Mouse (Mus musculus) cerebellum, postnatal 4 days (tissue): Measurements from ENCODE around the gene Anks3.

Experiments
- DNase-seq, 2 experiments: peaks; one replicate each; pipeline ENCODE4 v3.0.0; 2022; ENCODE audit warnings: low spot score in 2 of 2, mixed read lengths in 1 of 2

Anks3 gene

DNA sequence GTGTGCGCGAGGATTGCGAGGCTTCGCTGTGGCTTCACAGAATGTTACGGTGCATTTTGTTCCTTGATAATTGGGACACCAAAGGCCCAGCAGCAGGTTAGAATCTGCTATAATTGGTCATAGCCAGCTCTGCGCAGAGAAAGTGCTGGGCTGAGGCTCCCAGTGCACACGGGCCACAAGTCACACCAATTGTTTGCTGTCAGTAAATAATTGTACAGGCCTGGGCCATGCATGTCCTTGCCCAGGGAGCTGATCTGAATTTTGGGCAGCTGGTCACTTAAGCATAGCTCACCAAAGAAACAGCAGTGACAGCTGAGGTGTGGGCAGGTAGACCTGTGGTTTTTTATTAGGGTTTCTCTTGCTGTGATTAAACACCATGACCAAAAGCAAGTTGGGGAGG, 36.0 kb downstream of the Anks3 start:
- DNase-seq: no peak

DNA sequence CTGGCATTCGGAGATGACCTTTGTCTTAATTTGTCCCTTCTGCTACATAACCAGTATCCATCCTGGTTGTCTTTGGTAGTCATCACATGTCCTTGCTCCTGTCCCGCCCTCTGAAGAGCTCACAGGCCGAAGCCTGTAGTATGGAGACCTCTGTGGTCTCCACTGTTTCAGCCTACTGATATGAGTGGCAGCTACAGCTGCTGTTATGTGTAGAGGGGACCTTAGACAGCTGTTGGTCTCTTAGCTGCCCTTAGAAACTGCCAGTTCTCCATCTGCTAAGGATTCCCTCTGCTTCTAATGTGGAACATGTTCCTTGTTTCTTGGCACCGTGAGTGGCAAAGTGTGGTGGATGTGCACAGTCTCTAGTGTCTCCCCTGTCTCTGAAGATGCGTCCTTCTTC, 40.0 kb downstream of the Anks3 start:
- DNase-seq: no peak

DNA sequence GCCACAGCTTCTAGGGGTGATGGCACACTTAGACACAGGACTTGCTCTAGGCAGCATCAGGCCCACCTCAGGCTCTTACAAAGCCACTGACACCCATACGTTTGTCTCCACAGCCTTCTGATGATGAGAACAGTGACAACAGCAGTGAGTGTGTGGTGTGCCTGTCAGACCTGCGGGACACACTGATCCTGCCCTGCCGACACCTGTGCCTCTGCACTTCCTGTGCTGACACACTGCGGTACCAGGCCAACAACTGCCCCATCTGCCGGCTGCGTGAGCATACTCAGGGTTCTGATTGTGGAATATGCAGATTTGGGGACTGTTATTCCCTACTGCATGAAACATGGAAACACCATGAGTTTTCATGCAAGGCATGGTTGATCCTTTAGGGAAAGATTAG, 41.5 kb downstream of the Anks3 start:
- no peak for DNase-seq

DNA sequence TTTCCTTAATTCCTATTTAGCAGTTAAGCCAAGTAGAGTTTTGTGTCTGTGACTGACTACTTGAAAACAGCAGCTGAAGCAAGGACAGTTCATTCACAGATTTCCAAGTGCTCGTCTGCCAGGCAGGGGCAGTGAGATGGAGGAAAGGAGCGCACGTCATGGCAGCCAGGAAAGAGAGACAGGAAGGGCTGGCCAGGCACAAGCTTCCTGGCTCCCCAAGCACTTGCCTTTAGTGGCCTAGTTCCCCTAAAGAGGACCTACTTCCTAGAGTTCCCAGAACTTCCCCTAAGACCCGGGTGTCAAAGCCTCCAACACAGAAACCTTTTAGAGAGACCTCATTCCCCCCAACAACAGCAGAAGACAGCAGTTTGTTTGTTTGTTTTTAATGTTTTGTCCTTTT, 43.4 kb downstream of the Anks3 start:
- DNase-seq: no peak

DNA sequence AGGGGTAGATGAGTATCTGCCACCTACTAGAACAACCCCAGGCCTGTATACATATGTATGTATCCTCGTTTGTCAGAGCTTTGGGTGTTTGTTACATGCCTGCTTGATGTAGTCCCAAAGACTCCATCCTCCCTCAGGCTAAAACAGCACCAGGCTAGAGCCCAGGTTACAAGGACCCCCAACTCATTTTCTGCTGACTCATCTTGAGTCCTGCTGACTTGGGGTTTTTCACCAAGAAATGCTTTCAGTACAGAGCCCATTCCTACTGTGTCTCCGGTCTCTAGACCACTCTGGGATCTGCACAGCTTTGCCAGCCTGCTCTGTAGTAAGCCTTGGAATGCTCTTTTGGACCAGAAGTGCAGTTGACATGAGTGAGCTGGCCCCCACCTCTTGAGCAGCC, 47.4 kb downstream of the Anks3 start:
- DNase-seq: no peak

DNA sequence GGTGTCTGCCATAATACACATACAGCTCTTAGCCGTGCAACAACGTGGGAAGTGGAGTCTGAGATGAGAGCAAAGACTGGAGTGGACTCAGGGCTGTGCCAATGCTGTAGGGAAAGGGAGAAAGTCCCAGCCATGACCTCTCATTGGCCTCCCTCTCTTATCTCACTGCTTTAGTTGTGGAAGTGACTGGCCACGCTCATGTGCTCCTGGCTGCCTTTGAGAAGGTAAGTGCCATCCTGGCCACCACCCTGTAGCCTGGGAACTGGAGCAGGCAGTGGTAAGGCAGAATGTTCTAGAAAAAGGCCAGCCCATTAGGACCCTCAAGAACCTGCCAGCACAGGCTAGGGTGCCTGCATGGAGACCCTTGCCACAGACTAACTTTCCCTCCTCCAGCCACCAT, 48.1 kb downstream of the Anks3 start:
- DNase-seq: no peak

DNA sequence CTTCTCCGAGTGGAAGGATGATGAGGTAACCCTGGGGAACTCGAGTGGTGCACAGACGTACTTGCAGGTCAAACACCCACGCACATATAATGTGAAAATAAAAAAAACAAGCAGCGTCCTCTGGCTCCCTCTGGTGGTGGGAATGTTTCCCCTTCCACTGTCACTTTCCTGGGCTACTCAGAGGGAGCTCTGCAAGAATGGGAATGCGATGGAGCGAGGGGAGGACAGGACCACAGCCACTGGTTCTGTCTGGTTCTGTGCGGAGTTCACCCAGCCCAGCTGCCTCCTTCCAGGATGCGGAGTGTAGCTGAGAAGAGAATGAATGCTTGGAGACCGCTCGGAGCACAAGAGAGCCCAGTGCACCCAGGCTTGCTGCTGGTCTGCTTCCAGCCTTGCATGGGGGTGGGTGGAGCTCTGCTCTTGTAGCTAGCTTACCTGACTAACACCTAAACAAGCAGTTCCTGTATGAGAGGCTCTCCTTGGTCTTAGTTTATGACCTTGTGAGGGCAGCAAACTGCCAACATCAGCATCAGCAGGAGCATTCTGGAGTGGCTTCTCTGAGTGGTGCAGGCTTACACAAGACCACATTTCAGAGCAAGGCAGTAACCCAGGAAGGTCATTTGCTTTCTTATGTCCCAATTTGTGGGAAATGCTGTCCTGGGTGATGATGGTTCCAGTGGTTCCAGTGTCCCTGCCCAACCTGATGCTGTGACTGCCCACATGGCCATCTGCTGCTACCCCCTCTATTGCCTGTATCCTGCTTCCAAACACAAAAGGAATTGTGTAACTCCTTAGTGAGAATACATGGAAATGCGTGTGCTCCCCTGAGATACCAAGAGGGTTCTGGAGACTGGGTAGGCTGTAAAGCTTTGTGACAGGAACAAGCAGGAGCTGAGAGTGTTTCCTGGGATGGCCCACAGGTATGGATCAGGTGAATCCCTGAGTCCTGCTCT, 49.9 kb downstream of the Anks3 start:
- DNase-seq: peak; percentile 69 to 80

DNA sequence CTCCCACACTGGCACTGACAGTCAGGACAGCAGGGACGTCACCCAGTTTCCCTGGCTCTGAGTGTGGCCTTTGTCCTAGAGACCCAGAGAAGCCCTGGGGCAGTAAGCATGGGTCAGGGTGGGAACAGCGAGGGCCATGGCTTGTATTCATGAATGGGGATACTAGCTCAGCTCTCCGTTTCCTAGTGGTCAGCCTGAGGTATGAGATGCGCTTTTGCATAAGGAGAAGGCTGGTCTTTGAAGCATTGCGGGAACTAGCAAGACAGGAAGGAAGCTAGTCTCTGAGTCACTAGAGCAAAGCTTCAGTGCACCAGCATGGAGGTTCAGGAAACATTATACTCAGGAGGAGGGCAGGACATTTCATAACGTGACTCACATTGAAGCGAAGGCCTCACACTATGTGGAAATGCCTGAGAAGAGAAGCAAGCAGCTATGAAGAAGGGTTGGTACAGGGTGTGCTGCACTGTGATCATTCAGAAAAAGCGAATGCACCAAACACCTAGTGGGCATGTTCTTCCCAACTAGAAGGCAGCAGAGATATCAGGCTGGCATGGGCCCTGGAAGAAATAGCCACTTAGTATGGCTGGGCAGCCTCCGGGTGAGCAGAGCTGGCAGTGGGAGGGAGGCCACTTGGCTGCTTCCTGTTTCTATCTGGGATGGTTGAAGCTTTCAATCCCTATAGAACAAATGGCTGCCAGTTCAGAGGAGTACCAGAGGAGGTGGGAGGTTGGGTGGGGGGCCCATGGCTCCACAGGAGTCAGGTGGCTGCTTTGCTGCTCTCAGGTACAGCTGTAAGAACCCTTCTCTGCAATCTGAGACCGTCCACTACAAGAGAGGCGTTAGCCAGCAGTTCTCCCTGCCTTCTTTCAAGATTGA, 50.9 kb downstream of the Anks3 start:
- no peak for DNase-seq

DNA sequence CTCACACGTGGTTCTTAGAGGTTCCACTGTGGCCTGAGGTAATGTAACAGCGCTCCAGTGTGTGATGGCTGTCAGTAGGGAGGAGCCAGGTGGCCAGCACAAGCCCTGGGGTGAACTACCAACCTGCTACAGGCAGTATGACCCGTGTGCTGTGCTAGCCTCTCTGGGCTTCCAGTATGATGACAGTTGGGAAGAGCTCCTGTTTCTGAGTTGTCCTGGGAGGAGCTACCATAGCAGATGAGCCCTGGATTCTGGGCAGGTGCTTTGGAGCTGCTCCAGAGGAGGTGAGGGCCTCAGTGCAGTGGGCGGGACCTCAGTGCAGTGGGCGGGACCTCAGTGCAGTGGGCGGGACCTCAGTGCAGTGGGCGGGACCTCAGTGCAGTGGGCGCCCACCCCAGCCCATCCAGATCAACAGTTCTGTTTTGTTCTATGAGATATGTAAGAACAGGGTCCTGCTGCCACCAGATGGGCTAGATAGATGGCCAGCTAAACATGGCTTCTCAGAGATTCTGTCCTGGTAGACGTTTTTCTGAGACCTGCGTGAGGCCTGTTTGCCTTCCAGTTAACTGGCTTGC, 51.8 kb downstream of the Anks3 start:
- DNase-seq: no peak

DNA sequence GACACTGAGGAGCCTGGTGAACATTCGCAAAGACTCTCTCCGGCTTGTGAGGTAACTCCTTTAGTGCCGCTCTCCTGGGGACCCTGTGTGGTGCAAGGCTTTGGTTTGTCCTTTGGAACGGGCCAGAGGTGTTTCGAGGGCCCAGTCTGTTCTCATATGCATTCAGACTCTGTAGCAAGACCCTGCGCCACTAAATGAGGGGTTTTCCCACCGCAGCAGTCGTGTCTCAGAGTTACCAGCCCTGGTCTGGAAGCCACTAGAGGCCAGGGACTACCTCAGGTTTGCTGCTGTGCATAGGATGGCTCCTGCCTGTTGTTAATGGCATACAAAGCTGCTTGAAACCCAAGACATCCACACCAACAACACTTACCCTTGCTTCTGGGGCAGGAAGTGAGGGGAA, 53.2 kb downstream of the Anks3 start:
- no peak for DNase-seq

DNA sequence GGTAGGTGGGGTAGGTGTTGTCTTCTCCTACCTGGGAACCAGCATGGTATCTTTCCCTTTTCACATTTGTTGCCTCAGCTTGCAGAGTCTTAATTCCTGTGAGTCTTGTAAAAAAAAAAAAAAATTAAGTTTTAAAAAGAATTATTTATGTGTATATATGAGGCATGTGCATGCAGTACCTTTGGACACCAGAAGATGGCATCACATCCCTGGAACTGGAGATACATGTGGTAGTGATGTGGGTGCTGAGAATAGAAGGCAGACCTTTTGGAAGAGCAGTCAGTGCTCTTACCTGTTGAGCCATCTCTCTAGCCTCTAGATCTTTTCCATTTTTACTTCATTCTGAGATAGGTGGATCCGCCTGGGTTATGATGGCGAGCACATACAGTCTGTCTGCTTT, 54.3 kb downstream of the Anks3 start:
- no peak for DNase-seq

DNA sequence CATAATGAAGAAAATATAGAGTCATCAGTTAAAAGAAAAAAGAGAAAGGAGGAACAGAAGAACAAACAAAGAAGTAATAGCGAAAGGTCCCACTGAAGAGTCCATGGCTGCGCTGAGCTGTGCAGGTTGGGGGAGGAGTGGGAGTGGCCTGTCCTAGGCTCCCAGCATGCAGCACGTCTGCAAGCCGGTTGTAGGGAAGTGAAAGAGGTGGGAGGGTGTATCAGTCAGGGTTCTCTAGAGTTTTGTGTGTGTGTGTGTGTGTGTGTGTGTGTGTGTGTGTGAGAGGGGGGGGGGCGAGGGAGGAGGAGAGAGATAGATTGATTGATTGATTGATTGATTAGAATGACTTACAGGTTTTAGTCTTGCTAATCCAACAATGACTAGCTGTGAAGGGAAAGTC, 56.0 kb downstream of the Anks3 start:
- DNase-seq: no peak

DNA sequence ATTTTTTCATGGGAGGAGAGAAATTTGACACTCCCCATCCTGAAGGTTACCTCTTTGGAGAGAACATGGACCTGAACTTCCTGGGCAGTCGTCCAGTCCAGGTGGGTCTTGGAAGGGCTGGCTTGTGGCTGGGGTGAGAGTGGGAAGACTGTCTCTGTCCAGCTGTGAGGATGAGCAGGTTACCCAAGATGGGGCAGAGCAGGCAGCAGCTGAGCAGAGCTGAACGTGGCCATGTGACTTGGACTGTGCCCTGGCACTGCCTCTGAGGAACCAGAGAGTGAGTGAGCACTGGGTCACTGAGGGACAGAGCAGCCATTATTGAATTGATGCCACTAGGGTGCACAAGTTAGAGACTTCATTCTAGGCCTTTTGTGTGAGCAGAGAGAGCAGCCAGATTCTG, 56.6 kb downstream of the Anks3 start:
- no peak for DNase-seq

DNA sequence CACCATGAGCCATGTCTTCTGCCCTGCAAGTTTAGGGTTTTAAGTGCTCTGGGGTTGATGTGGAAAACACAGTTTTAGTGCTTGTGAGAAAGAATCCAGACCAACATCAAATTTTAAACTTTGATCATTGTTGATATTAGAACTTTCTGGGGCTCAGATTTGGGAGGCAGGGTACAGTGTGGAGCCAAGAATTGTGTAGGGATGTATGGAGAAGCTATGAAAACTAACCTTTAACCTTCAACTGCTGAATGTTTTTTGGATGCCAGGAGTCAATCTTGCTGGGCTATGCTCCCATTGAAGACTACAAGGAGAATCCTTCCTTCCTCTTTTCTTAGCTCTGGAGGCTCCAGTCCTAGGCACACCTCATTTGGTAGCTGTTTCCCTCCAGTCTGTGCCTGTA, 57.4 kb downstream of the Anks3 start:
- no peak for DNase-seq

DNA sequence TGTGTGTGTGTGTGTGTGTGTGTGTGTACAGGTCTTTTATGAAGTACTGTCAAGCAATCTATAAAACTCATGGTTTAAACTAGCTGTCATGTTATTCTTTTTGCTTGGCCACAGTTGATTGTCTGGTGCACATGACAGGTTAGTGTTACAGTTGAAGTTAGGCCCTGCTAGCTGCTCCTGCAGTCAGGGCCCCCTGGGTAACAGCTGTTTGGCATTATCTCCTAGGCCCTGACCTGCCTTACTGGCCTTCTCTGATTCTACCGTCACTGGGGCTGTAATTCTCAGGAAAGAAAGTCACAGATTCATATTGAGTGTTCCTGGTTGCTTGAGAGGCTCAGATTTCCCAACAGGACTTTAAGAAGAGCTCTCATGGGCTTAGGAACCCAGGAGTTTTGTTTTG, 58.4 kb downstream of the Anks3 start:
- no peak for DNase-seq

DNA sequence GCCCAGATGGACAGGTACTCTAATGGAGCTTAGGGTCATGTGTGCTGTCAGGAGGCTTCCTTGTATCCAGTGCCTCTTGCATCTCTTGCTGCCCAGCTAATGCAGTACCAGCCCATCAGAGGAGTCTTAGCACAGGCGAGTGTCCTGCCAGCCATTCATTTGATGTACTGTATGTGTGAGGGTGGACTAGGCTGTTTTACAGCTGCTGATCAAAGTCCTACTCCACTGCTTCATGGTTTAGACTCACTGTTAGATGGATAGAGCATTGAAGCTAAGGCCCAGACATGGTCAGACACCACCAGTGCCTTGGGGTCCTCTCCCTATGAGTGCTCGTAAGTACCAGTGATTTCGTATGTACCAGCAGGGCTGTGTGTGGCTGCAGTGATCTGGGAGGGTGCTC, 59.1 kb downstream of the Anks3 start:
- no peak for DNase-seq

DNA sequence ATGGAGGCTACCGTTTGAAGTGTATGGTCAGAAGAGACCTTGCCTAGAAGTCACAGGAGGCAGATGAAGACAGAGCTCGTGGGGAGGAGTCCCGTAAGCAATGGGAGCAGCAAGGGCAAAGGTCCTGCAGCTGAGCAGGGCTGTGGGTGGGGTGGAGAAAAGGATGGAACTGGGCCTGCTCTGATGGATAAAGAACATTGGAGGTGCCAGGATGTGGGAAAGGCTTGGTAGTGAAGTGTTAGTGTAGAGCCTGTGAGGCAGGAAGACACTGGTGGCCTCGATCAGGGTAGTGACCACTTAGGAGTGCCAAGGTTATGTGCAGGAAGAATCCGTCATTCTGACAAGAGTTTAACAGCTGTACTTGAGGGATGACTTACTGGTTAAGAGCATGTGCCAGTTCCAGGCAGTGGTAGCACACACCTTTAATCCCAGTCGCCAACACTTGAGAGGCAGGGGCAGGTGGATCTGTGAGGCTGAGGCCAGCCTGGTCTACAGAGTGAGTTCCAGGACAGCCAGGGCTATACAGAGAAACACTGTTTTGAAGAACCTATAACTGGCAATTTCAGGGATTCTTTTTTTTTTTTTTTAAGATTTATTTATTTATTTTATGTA, 60.4 kb downstream of the Anks3 start:
- no peak for DNase-seq

DNA sequence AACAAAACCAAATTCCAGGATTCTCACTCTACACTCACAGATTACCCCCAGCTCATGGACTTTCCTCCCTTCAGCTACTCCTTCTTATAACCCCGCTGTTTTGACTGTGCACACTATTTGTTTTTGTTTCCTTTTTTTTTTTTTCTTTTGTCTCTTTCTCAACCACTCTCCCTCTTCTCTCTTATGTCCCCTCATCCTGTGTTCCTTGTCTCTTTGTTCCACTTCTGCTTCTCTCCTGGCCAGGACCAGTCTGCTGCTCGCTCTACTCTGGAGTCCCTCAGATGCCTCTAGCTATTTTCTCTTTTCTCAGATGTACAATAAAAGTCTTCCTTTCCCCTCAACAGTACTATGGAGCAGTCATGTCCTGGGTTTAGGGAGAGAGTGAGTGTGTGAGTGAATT, 61.6 kb downstream of the Anks3 start:
- DNase-seq: no peak

DNA sequence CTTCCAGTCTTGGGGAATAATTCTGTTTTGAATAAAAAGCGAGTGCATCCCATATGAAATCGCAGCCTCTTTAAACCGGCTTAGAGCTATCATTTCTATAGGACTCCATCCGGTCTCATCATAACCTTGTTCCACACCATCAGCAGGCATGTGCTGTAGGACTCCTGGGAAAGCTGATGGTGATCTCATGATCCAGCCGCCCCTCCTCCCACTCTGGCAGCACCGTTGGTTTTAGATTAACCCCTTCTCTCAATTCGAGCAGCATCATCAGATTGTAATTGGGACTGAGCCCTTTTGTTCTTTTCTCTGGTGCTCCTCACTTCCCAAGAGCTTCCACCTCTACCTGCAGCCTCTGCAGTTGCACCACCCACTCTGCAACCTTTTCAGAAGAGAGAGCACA, 62.8 kb downstream of the Anks3 start:
- no peak for DNase-seq

DNA sequence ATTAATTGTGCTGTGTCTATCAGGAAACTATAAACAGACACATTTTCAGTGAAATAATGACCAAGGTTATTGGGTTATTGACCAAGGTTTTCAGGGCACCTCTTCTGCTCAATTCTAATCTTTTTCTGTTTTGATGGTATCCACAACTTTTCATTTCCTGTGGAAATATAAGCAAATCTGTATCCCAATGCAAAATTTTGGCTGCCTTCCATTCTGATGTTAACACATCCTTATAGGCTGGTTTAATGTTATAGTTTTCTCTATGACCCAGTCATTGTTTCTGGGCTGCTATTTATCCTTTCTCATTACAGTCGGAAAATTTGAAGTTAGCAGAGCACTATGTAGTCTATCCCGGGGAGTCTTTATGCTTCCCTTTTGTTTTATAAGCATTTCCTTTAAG, 64.3 kb downstream of the Anks3 start:
- no peak for DNase-seq

DNA sequence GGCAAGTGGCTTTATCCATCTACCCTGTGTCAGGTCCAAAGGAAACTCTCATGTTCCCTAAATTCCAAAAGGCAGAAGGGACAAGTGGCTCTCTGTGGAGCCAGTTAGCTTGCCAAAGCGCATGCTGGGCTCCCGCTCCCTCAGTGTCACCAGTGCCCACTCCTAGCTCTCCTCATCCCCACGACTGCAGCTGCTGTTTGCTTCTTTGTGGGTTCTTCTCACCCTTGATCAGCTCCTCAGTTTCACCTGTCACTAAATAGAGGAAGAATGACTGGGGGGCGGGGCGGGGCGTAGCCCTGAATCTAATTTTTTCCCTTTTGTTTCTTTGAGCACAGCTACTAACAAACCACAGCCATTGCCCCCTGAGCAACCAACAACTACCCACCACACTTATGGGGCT, 65.1 kb downstream of the Anks3 start:
- no peak for DNase-seq

DNA sequence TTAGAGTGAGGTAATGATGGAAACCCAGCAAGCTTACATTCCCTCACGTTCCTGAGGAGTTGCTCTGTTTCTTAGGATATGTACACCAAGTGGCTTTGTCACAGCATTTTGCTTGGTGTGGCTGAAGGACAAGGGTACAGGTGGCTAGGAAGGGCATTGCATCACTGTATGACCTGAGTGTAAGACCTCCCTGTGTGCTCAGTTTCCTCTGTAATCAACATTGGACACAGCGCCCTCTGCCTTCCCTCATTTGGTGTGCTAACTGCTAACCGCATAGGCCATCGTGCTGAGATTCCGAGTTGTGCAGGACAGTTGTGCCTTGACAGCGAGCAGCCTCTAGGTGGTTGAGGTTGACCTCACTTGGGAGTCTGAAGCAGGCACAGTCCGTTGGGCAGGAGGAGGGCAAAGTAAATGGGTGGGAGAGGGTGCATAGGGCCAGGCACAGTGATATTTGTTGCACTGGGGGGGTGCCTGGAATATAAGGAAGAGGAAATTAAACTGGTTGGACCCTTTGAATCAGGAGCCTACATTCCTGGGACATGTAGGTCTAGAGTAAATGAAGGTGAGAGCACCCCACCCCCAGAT, 66.8 kb downstream of the Anks3 start:
- no peak for DNase-seq
